Mouse (Mus musculus): ENCODE measurements around the gene Ints6l.

DNA sequence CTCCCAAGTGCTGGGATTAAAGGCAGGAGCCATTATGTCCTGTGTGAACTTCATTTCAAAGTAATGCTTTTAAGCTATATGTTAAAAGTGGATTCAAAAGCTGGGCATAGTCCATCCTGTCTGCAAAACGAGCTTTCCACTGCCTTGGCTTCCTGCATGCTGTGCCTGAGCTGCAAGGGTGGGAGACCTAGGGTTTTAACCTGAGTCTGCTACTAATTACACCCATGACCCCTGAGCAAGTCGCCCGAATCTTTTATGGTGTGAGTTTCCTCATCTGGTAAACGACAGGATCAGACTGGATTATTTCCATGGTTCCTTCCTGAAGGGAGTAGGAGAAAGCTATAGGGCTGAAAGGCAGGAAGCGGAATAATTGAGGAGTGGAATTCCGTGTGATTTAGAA, 13.8 kb downstream of the Ints6l start:
- no peak for TF ChIP-seq CTCF (IDR thresholded peaks at IDR 0.05; ENCODE audit: insufficient read depth, low read length)
- no peak for TF ChIP-seq POLR2A (IDR thresholded peaks at IDR 0.05; ENCODE audit: borderline replicate concordance, extremely low read depth, low read depth, low read length)

Measured in lung, adult 2 months (tissue).